Mouse (Mus musculus) embryo, embryonic 11 days (tissue): Measurements from ENCODE around the gene Gm26661.

ENCODE experiments used
- DNase-seq: peaks from one replicate; pipeline ENCODE4 v3.0.0-alpha.2; 2015

Gm26661 gene

DNA sequence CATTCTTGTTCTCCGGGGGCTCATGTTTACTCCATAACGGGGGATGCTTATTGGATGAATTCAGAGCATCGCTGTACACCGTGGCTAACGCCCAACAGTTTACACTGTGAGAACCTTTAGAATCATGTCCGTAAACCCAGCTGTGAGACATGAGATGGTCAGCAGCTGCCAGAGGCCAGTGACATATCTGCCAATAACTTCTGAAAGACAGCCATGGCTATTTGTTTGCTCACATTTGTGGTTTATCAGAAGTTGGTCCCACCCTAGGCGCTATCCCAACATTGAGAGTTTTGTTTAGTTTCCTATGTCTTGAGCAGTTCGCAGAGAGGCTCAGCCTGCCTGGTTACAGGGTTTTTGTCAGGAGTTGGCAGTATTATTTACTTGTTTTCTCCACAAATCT, 30.0 kb downstream of the Gm26661 start:
- DNase-seq, result no peak

DNA sequence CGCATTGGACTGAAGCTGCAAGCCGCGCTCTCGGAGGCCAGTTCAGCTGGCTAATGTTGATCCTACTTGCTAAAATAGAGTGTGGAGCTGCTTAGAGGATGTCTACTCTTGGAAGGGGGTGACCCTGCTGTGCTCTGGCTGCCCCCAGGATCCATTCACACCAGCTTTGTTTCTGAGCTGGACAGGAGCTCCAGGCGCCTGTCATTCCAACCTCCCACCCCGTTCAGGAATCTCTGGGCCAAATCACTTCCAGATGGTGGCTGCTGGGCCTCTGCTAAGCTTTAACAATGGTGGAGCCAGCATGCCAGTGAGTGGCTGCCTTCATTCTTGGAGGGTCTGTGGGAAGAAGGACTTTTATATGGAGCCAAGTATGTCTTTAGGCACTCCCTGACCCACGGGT, 31.3 kb downstream of the Gm26661 start:
- peak; percentile 89 for DNase-seq

DNA sequence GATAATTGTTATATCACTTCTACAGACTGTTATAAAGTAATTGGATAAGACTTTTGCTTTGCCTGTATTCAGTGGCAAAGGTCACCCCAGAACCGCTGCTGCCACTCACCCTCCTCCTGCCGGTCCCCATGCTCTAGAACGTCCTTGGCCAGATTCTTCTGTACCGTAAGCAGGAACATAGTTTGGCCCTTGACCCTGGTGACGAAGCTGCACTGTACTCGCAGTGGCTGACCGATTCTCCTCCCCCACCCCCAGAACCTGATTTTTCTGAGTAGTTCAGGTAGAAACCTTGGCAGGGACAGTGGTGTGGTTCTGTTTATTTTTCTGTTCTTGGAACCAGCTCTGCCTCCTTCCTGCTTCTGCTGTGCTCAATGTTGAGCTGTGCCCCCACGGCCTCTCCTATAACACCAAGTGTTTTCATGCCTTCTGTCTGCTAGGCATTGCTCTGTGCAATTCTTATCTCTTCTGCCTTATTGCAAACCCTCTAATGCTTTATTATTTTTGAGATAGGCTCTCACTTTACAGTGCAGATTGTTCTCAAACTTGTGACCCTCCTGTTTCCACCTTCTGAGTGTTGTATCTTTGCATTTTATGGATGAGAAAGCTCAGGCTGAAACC, 33.4 kb downstream of the Gm26661 start:
- DNase-seq, result no peak

DNA sequence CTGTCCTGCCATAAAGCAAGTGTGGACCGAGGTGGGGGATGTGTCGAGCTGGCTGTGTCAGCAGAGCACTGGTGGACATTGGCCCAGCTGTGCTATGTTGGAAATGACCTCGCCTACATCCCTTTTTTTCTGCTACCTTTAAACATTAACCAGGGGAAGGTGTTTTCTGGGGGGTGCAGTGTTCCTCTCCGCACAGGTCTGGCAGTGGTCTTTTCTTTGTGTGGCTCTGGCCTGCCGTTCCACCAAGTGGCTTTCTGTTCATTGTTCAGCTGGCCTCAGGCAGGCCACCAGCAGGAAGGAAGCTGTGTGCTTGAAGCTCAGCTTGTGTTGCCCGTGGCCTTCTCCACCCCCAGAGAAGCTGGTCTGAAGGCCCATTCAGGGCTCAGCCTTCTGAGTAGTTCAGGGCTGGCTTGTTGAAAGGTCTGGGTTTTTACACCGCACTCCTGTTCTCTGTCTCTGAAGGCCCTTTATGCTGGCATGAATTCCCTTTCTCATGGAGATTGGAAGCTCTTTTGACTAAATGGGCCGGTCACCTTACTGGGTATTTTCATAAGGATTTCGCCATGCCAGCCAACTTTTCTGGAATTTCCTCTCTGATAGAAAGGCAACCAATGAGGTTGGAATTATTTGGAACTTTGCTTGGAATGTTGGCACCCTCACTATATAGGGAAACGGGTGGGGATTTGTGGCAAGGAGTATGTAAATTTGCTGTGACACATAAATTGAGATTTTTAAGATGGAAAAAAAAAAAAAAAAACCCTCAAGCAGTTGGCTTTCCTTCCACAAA, 35.0 kb downstream of the Gm26661 start:
- peak; percentile 46 for DNase-seq

DNA sequence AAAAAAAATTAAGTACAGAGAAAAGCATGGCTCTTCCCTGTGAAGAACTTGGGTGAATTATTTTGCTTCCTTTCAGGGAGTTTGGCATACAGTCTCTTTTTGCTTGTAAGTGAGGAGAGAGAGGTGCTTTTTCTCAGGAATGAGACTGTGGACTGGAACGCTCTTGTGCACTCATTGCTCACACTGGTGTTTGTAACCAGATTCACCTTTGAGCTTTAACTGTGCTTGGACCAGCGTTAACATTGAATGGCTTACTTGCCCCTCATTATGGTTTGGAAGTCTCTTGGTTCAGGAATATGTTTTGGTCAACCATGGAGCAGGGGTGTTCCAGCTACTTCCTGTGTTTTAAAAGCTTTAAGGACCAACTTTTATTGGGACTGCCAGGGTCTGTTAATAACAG, 37.8 kb downstream of the Gm26661 start:
- no peak for DNase-seq

DNA sequence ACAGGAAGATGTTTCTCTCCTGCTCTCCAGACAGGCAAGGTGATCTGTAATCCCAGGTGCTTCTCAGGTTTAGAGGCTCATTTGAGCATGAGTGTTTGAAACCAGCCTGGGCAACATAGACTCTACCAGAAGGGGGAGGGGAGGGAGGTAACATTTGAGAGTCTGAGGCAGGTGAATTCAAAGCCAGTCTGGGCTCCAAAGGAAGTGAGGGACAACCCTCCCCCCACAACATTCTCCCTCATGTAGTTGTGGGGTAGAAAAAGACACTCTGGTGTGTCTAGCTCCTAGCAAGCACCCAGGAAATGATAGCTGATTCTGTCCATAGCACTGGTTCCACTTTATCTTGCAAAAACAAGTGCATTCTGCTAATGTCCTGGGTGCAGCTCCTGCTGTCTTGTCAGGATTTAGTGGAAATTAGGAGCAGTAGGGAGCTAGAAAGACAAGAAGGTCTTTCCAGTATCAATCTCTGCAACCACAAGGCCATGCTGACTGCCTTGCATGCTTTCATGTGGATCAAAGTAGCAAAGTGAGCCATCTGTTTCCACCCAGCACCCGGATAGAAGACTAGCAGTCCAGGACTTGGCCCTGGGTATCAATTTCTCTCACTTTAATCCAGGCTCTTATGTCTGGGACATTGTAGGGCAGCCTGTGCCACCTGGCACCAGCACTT, 40.5 kb downstream of the Gm26661 start:
- no peak for DNase-seq

DNA sequence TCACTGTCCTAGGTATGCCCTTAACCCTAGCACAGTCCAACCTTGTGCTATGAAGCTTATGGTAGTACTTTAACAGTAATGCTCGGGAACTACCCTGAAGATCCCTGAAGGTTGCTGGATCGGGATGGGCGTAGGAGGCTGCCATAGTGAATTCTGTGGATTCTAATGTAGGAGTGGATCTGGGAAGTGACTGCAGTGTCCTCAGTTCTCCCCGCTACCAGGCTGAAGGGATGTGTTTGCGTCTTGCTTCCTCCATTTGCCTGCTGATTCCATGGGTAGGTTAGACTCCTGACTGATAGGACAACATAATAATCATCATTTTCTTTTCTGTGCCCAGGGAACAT, 41.0 kb downstream of the Gm26661 start:
- DNase-seq, result no peak

DNA sequence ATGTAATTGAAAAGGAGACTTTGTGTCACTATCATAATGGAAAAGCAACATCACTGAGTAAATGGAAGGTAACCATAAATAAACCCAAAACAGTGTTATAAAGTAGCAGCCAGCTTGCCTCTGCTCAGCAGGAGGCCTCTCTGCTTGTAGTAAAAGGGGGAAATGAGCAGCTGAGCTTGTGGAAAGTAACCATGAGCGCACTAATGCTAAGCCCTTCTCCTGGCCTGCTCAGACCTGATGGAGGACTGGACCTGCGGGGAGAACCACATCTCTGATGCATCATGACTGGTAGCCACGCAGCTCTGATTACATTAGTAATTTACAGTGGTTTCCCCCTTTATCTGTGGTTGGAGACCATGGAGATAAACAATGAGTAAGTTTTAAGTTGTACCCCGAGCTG, 42.1 kb downstream of the Gm26661 start:
- DNase-seq, result no peak

DNA sequence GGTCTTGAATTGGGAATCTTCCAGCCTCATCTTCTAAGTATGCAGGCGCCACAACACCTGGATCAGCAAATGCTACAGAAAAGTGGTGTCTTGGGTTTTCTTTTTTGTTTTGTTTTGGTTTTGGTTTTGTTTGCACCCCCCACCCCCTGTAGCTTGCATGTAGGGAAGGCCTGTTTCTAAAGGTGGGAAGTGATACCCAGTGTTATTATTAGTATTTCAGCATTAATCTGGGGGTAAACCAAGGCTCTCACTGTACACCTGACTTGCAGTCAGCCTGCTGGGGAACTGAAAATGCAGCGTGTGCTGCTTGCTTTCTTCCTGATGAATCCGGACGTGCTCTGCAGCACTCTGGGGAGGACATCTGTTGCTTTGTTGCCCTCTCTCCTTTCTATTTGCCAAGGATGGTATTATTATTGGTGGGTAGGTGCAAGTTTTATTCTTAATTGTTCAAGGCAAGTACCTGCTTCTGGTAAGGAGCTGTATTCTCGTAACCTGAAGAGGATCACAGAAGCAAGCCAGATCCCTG, 47.2 kb downstream of the Gm26661 start:
- DNase-seq, result no peak

DNA sequence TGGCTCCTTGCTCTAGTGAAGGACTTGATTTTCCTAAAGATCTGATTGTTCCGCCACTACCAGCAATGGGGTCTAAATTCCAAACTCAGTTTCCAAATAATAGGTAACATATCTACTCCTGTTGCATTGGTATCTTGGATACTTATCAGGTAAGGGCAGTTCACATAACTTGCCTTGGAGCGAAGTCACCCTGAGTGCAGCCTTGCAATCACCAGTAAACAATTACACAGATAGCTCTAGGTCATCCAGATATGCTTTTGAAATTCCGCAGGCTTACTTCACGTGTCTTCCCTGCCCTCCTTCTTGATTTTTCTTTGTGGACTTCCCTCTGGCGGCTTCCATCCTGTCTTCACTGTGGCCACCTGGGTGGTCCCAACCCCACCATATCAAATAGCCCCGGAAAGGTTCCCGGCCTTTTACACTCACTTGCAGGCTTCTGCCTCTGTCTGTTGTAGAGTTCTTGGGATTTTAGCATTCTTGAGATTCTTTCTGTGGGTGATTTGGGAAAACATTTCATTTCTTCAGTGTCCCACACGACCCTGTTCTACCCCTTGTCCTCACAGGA, 48.6 kb downstream of the Gm26661 start:
- no peak for DNase-seq
